Mouse (Mus musculus) lung, embryonic 16.5 days (tissue): ENCODE measurements at regions not wholly inside any gene's neighbourhood (a gene's known extent, or its start where the extent isn't known, plus 50 kb on each side); places are given as distances from the start of the nearest gene placed in this dataset.

ENCODE experiments used
- ATAC-seq: fragments of 200-750 bp; cut with Nextera tagmentation; 2 replicates; pipeline ENCODE4 v1.8.0; 2017; ENCODE audit warnings: low read depth, mild to moderate bottlenecking, moderate library complexity
- H3K27ac ChIP-seq: fragments of 300-500 bp; sonication (generic); 2 replicates; pipeline ENCODE4 v1.5.1; 2014; ENCODE audit warnings: mild to moderate bottlenecking, control low read depth, low read length
- H3K27me3 ChIP-seq: fragments of 300-500 bp; sonication (generic); 2 replicates; pipeline ENCODE4 v1.6.1; 2014; ENCODE audit warnings: low read depth, low read length, mixed read lengths; ENCODE audit not compliant: control insufficient read depth, insufficient read depth
- H3K36me3 ChIP-seq: fragments of 300-500 bp; sonication (generic); 2 replicates; pipeline ENCODE4 v1.6.1; 2014; ENCODE audit warnings: low read length; ENCODE audit not compliant: control insufficient read depth, insufficient read depth
- H3K4me1 ChIP-seq: fragments of 300-500 bp; sonication (generic); replicated peaks from 2 replicates; pipeline ENCODE4 v1.6.1; 2014; ENCODE audit warnings: low read length, mixed read lengths; ENCODE audit not compliant: control insufficient read depth, insufficient read depth
- H3K4me2 ChIP-seq: fragments of 300-500 bp; sonication (generic); 2 replicates; pipeline ENCODE4 v1.6.1; 2014; ENCODE audit warnings: low read depth, low read length, control low read depth
- H3K4me3 ChIP-seq: fragments of 300-500 bp; sonication (generic); 2 replicates; pipeline ENCODE4 v1.5.1; 2014; ENCODE audit warnings: mild to moderate bottlenecking, low read length, control low read depth
- H3K9ac ChIP-seq: fragments of 300-500 bp; sonication (generic); 2 replicates; pipeline ENCODE4 v1.6.1; 2014; ENCODE audit warnings: low read length, control low read depth
- H3K9me3 ChIP-seq: fragments of 300-500 bp; sonication (generic); 2 replicates; pipeline ENCODE4 v1.6.1; 2016; ENCODE audit warnings: low read length; ENCODE audit not compliant: control insufficient read depth
- WGBS: fragments of 180-500 bp; shearing (Covaris S2); extraction: QIAGEN DNeasy Blood & Tissue Kit; methylation state at CpG from one replicate; pipeline ENCODE4 v1.1.7; 2014; 5-methylcytosine and 5-hydroxymethylcytosine counted together

DNA sequence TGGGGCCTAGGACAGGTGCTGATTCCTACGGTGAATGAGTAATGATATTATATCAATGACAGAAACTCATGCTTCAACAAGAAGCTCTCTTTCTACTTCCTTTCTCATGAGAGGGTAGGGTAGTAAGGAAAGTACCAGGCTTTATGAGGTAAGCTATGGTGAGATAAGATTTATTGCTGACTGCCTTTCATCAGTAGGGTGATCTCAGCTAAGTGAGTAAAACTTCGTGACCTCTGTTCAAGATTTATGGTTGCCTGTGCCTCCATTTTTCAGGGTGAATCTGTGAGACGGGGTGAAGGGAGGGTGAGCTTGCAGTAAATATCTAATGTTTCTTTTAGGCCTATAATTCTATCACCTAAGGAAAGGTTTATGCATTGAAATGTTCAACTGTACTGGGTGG is 259.0 kb upstream of the Dcn start:
- WGBS = 84% methylated on average over 3 of the region's 3 CpGs
- Histone ChIP-seq H3K4me1 (no peaks in the 10 kb centered on the region; the same call in 1 of the 2 replicates), H3K4me2 (no peak overlapping the region), H3K27me3 (no peaks in the 10 kb centered on the region), H3K36me3 (no peaks in the 10 kb centered on the region), H3K9ac (no peak overlapping the region), H3K27ac (peak overlapping the region; percentile 20; the same call in 1 of the 2 replicates), H3K9me3 (no peaks in the 10 kb centered on the region), H3K4me3 (no peak overlapping the region)
- no peak for ATAC-seq

DNA sequence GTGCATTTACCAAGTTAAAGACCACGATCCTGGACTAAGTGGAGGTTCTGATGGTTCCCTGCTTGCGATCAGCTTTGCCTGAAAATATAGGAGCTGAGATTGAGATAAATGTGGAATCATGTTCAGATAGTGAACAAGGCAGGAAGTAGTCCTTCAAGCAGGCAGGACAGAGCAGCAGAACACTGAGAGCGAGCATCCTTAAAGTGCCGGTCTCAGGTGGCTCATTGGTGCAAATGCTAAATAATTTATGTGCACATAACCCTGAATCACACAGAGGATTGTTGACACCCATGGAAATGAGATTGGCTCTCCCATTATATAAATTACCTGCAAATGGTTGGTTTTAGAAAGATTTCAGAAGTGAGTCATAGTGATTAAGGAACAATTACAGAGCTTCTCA is 243.8 kb upstream of the Dcn start:
- H3K27ac ChIP-seq = no peak overlapping the region
- H3K36me3 ChIP-seq = no peaks in the 10 kb centered on the region
- 83% methylated on average over 4 of the region's 4 CpGs for WGBS
- ATAC-seq = no peak
- no peak overlapping the region for H3K4me3 ChIP-seq
- no peak overlapping the region for H3K9ac ChIP-seq
- no peak overlapping the region for H3K4me2 ChIP-seq
- H3K27me3 ChIP-seq = no peaks in the 10 kb centered on the region
- no peaks in the 10 kb centered on the region for H3K4me1 ChIP-seq
- H3K9me3 ChIP-seq = no peaks in the 10 kb centered on the region

DNA sequence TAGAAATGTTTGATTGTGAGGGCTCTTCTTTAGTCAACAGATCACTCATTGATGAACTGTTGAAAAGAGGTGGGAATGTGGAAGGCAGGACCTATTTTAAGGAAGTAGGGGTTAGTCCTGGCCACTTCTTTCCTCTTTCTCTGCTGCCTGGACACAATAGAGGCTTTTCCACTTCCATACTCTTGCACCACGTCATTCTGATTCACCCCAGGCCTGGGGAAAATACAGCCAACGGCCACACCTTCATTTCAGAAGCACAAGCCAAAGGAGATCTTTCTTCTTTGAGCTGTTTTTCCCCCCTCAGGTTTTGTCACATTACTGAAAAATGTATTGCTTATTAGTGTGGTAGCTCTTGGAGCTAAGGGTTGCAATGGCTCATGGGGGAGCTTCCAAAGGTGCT is 237.9 kb upstream of the Dcn start:
- H3K4me1 ChIP-seq = no peaks in the 10 kb centered on the region
- no peak overlapping the region for H3K4me2 ChIP-seq
- H3K27ac ChIP-seq = no peak overlapping the region
- 69% methylated on average over 2 of the region's 2 CpGs for WGBS
- no peak overlapping the region for H3K4me3 ChIP-seq
- H3K36me3 ChIP-seq = no peaks in the 10 kb centered on the region
- no peak overlapping the region for H3K9ac ChIP-seq
- ATAC-seq = no peak
- no peaks in the 10 kb centered on the region for H3K27me3 ChIP-seq
- H3K9me3 ChIP-seq = no peaks in the 10 kb centered on the region

DNA sequence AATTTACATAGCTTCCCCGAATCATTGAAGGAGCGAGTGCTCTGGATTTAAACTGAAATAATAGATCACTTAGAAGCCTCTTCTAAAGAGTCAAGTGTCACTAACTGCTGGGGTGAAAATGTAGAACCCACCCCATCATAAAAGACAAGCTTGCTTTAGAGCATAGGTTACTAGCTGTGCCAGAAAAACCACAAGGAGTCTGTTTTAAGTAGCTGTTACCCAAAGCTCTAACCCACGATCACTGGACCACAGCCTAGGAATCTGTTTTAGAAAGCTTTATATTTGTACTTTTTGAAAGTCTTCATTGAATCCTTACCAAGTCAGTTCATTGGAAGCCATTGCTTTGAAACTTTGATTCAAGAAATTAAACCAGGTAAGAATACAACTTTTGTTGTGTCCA is 233.7 kb upstream of the Dcn start:
- Histone ChIP-seq H3K27ac (no peak overlapping the region), H3K9ac (no peak overlapping the region), H3K27me3 (no peaks in the 10 kb centered on the region), H3K4me1 (no peaks in the 10 kb centered on the region), H3K9me3 (no peaks in the 10 kb centered on the region), H3K4me3 (no peak overlapping the region), H3K4me2 (no peak overlapping the region), H3K36me3 (no peaks in the 10 kb centered on the region)
- WGBS = 68% methylated on average over 3 of the region's 3 CpGs
- no peak for ATAC-seq

DNA sequence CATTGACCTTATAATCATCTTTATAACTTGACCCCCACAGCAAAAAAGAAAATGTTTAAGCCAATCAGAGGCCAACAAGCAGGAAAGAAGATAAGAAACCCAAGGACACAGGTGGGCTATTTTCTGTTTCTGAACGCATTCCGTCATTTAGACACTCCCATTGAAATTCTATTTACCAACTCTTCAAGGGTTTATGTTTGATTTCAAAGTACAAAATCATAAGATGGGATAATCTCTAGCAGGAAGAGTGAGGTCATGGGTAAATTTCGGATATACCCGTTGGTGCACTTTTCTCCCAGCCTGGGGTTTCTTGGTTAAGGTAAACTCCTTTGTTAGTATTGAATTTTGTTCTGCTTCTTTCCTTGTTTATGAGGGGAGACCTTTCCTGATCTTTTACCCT is 230.9 kb upstream of the Dcn start:
- Histone ChIP-seq H3K36me3 (no peaks in the 10 kb centered on the region), H3K27ac (no peak overlapping the region), H3K4me3 (no peak overlapping the region), H3K4me2 (no peak overlapping the region), H3K9ac (no peak overlapping the region), H3K27me3 (no peaks in the 10 kb centered on the region), H3K9me3 (no peaks in the 10 kb centered on the region), H3K4me1 (no peaks in the 10 kb centered on the region)
- 54% methylated on average over 4 of the region's 4 CpGs for WGBS
- no peak for ATAC-seq

DNA sequence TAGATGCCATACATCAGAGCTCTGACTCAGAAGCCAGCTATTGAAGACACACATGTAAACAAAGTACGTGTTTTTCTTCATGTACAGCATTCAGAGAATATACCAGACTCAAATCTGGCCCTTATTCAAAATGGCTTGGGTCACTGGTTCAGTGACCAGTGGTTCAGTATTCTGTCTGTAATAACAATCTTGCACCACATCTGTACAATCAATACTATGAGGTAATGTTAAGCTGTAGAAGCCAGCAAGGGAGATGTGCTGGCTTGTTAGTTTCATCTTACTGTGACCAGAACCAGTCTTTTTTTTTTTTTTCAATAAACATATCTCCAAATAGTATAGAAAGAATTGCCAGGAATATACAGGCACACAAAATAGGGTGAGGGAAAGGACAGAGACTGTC is 229.6 kb upstream of the Dcn start:
- H3K4me3 ChIP-seq = no peak overlapping the region
- H3K4me1 ChIP-seq = no peaks in the 10 kb centered on the region
- H3K4me2 ChIP-seq = no peak overlapping the region
- no peaks in the 10 kb centered on the region for H3K36me3 ChIP-seq
- H3K9ac ChIP-seq = no peak overlapping the region
- no peaks in the 10 kb centered on the region for H3K9me3 ChIP-seq
- no peak overlapping the region for H3K27ac ChIP-seq
- 36% methylated on average over 1 of the region's 1 CpGs for WGBS
- no peaks in the 10 kb centered on the region for H3K27me3 ChIP-seq
- ATAC-seq = peak; percentile 26; the same call in 1 of the 2 replicates

DNA sequence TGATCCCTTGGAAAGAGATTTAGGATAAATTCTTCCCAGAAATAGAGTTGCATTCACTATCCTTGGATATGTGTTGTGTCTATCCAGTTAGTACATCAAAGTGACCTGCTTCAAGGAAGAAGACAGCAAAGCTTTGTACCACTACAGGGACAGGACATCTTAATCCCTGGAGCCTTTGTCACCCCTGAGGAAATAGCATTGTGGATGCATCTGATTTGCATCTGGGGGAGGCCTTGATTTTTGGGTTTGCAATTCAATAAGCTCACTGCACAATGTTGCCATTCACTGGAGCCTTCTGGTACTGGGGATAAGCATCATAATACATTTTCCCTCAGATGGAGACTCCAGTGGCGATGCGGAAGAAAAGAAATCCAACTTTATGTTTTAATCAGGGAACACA is 229.2 kb upstream of the Dcn start:
- Histone ChIP-seq H3K9me3 (no peaks in the 10 kb centered on the region), H3K4me3 (no peak overlapping the region), H3K36me3 (no peaks in the 10 kb centered on the region), H3K27me3 (no peaks in the 10 kb centered on the region), H3K4me1 (no peaks in the 10 kb centered on the region), H3K9ac (no peak overlapping the region), H3K4me2 (no peak overlapping the region), H3K27ac (no peak overlapping the region)
- WGBS = 94% methylated on average over 2 of the region's 2 CpGs
- no peak for ATAC-seq

DNA sequence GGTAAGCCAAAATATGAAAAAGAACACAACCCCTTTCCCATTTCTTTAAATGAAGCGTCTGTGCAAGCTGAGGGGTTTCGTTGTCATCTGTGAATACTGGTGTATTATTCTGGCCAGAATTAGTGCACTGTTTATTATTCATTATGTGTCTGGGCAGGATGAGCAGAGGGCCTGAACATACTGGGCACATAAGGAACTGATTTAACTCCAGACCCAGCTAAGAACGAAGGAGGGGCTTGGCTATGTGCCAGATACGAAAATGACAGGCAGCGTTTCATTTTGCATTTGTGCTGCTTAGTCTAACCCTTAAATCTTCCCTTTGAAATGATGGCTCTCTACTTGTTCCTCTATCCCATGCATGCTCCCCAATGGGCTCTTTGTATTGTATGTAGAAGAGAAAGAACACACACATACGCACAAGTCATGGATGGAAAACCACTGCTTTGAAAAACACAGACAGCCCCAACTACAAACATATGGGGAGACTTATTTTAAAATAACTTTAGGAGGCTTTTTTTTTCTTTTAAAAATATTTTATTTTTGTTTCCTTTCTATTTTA is 213.4 kb upstream of the Dcn start:
- 45% methylated on average over 6 of the region's 6 CpGs for WGBS
- Histone ChIP-seq H3K4me1 (no peaks in the 10 kb centered on the region), H3K4me2 (no peak overlapping the region), H3K9me3 (no peaks in the 10 kb centered on the region), H3K4me3 (no peak overlapping the region), H3K27ac (no peak overlapping the region), H3K9ac (no peak overlapping the region), H3K36me3 (no peaks in the 10 kb centered on the region), H3K27me3 (no peaks in the 10 kb centered on the region)
- ATAC-seq = no peak

DNA sequence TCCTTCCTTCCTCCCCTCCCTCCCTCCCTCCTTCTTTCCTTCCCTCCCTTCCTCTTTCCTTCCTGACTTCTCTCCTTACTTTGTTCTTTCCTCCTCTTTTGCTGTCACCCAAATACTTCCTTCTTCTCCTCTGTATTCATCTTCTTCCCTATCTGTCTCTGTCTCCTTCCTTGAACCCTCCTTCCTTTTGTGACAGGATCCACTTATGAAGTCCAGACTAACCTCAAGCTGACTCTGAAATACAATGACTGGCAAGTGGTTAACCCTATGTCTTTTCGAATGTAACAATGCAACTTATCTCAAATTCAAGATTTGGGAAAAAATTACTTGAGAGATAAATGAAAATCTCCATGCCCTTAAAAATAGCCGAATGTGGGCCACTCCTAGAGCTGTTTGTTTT is 197.0 kb upstream of the Dcn start:
- Histone ChIP-seq H3K9me3 (no peaks in the 10 kb centered on the region), H3K36me3 (no peaks in the 10 kb centered on the region), H3K27ac (peak overlapping the region; percentile 80), H3K9ac (no peak overlapping the region), H3K4me3 (no peak overlapping the region), H3K4me2 (no peak overlapping the region), H3K4me1 (peaks cover 3% of the 10 kb centered on the region; the same call in 1 of the 2 replicates), H3K27me3 (no peaks in the 10 kb centered on the region)
- peak; percentile 53; the same call in 1 of the 2 replicates for ATAC-seq
- 40% methylated on average over 2 of the region's 2 CpGs for WGBS
